Mouse (Mus musculus): Measurements from ENCODE around the gene Olfr52.
"Not testable (repeated sequence)": the region's sequence is repeated elsewhere in the genome, so short reads cannot be mapped to it uniquely, and the experiment has no call there.

The Olfr52 gene

GRCm38 (mm10) chr2:86185583-86185982 is at the start of gene Olfr52:
Gene Olfr52 (minus strand): TSS chr2:86185683.
- no peak for DNase-seq (ENCODE audit: low spot score in 2 of 2)

GRCm38 (mm10) chr2:86231301-86231700 is 45.8 kb upstream of the Olfr52 start, which contains the start of gene Olfr1047:
Gene Olfr1047 (minus strand): TSS chr2:86231401.
- DNase-seq (ENCODE audit: low spot score in 2 of 2), result no peak

GRCm38 (mm10) chr2:86219214-86219613 is 33.7 kb upstream of the Olfr52 start, which contains the start of gene Olfr1046:
Gene Olfr1046 (minus strand): TSS chr2:86219314.
- DNase-seq (ENCODE audit: low spot score in 2 of 2), result no peak

GRCm38 (mm10) chr2:86202909-86203308 is 17.4 kb upstream of the Olfr52 start, which contains the start of gene Olfr1045:
Gene Olfr1045 (minus strand): TSS chr2:86203009.
- DNase-seq (ENCODE audit: low spot score in 2 of 2), result no peak

- no peak for DNase-seq (ENCODE audit: low spot score in 2 of 2)
These were observed 10.4 kb upstream of the Olfr52 start for GRCm38 (mm10) chr2:86195863-86196262.

- no peak for DNase-seq (ENCODE audit: low spot score in 2 of 2)
These were observed 5.5 kb downstream of the Olfr52 start for GRCm38 (mm10) chr2:86179950-86180349.

GRCm38 (mm10) chr2:86177720-86178119 is 7.8 kb downstream of the Olfr52 start, which contains the start of gene Olfr1044:
Gene Olfr1044 (minus strand): TSS chr2:86177820.
- no peak for DNase-seq (ENCODE audit: low spot score in 2 of 2)

- not testable (repeated sequence) for DNase-seq (ENCODE audit: low spot score in 2 of 2)
These were observed 10.1 kb downstream of the Olfr52 start for GRCm38 (mm10) chr2:86175422-86175821.

- DNase-seq (ENCODE audit: low spot score in 2 of 2), result no peak
These were observed 18.1 kb downstream of the Olfr52 start, which contains the start of gene Olfr1043 for GRCm38 (mm10) chr2:86167422-86167821. Gene Olfr1043 (minus strand): TSS chr2:86167522.

GRCm38 (mm10) chr2:86161738-86162137 is 23.7 kb downstream of the Olfr52 start, which contains the start of gene Olfr1042:
Gene Olfr1042 (minus strand): TSS chr2:86161838.
- DNase-seq (ENCODE audit: low spot score in 2 of 2), result no peak

- no peak for DNase-seq (ENCODE audit: low spot score in 2 of 2)
These were observed 38.9 kb downstream of the Olfr52 start, which contains the start of gene Olfr1040 for GRCm38 (mm10) chr2:86146632-86147031. Gene Olfr1040 (minus strand): TSS chr2:86146732.

- no peak for DNase-seq (ENCODE audit: low spot score in 2 of 2)
These were observed 49.7 kb downstream of the Olfr52 start, which contains the start of gene Olfr1039 for GRCm38 (mm10) chr2:86135828-86136227. Gene Olfr1039 (minus strand): TSS chr2:86135928.
